Mouse (Mus musculus) CD8-positive naive resting alpha-beta T cell, adult 2 months (primary cell): ENCODE results near the gene Parvb.

Source experiments
- DNase-seq, 2 experiments: peaks; one replicate each; pipeline ENCODE4 v3.0.0; 2022; ENCODE audit warnings: low read depth in 2 of 2, low spot score in 2 of 2

The Parvb gene

DNA sequence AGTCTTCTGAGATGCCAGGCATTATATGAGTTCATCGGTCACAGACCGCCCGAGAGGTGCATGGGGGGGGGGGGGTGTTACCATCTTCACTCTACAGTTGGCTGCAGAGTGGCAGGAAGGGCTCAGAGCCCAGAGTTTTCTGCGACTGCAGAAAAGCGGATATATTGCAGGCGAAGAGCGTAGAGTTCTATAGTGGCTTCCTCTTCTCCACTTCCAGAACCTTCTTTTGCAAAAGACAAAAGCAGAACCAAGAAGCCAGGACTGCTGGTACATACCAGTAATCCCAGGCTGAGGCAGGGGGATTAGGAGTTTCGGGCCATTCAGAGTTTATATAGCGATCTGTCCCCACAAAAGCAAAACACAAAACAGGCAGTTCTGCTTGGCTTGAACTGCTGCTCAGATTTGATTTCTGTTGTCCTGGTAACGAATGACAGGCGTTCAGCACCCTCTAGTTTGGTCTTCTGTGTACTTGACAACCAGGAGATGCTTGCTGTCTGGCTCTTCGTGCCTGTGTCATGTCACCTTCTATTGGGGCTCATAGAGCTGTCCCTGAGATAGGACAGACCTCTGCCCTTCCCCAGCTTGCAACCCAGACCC, 24.5 kb downstream of the Parvb start:
- no peak for DNase-seq

DNA sequence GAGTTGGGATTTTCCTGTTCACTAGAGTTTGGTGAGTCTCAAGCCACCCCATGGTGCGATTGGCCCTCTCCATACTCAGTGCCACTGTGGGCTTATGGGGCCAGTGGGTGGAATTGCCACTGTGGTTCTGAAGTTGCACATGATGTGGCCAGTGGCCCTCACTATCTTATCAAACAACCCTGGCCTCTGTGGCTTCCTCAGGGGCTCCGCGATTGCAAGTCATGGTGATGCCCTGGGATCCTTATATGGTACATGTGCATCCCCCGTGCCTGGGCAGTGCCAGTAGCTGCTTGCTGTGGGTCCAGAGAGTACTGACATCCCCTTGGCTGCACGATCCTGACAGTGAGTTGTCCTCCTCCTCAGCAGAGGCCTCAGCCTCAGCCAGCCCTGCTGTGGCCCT, 25.0 kb downstream of the Parvb start:
- DNase-seq, result no peak

DNA sequence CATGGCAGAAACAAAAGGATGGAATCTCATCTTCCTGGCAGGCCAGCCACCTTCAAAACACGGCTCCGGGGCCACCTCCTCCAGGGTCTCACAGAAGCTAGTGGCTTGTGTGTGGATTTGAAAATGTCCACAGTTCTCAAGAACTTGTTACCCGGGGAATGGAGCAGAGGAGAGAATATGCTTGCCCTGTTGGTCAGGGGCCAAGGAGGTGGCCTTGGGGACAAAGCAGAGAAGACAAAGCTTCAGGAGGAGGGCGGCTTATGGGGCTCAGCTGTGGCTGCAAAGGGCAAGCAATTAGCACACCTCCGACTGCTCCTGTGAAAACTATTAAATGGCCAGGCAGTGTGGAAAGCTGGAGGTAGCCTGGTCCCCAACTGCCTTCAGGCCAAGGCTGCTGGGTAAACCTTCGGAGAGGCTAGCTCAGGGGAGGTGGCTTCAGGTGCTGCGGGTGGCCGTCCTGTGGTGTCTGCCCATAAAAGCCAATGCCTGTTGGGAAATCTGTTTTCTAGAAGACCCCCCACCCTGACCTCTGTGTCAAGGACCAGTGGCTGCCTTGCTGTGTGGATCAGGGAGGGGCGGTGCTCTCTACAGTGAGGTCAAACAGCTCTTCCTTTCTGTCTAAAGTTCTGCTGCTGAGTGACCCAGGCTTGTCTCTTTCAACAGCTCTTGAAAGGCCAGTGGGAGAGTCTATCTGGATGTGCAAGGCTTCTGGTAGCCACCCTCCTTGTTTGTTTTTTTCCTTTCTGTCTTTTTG, 26.9 kb downstream of the Parvb start:
- DNase-seq, result no peak

GRCm38 (mm10) chr15:84260123-84260822, 28.4 kb downstream of the Parvb start:
- peak; percentile 43 to 45 for DNase-seq

DNA sequence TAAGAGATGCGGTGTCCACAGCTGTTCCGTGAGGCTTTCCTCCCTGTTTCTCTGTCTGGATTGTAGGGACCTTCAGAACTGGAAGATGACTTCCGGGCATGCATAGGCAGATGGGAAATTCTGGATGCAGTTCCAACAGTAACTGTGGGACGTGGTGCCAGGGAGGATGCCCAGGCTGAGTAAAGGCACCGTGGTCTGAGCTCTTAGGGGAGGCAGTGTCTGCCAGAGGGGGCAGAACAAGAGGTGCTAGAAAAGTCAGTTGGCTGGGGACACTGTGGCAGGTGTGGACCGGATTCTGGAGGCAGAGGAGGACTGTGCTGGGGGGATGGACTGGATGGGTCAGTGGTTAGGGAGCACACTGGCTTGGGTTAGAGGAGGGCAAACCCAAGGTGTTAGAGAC, 30.8 kb downstream of the Parvb start:
- DNase-seq, result no peak

DNA sequence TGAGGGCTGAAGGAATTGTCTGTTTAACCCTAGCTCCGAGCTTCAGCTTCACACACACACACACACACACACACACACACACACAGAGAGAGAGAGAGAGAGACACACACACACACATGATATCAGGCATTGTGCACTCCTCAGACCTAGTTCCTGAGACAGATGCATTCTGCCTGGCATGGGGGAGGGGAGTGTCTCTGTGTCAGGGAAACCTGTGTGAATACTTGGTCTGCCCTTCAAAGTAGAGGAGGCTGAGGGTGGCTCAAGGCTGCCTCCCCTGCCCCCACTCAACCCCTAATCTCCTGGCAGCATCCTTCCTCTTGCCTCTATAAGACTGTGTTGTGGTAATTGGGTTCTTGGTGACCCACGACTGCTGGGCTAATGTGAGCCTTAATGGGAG, 31.7 kb downstream of the Parvb start:
- DNase-seq, result no peak

GRCm38 (mm10) chr15:84265141-84265540, 33.3 kb downstream of the Parvb start:
- no peak for DNase-seq

DNA sequence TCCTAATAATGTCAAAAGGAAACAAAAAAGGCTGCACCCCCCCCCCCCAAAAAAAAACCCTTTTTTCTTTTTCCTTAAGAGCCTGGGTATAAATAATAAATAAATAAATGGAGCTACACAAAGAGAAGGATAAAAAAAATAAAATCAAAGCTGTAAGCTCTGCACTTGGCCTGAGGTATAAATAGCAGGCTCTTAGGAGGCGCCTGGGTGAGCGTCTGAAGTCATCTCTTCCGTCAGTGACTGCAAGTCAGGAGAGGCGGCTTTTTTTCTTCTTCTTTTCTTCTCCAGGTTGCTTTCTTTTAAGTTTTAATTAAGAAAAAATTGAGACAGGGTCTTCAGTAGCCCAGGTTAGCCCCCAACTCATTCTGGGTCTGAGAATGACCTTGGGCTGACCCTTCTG, 34.4 kb downstream of the Parvb start:
- DNase-seq, result no peak

GRCm38 (mm10) chr15:84267720-84268260, 35.9 kb downstream of the Parvb start:
- no peak for DNase-seq

DNA sequence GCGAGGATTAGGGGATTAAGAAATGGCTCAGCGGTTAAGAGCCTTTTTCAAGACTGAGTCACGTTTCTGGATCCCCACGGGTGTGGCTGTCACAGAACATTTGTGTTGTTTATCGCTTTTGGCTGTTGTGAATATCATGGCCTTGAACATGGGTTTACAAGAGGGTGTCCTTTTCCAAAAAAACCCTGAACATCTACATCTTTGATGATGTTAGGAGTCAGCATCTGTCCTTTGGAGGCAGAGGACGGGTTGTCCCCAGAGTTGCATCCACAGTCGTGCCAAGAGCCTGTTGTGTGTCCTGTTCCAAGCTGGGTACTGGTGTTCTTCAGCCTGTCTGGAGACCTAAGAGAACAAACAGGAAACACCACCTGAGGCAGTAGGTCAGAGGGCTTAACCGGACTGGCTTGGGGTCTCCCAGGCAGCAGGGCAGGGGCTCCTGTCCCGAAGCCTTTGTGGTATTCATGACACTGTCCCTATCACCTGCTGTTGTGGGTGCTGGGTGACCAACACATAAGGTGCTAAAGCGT, 37.3 kb downstream of the Parvb start:
- no peak for DNase-seq

DNA sequence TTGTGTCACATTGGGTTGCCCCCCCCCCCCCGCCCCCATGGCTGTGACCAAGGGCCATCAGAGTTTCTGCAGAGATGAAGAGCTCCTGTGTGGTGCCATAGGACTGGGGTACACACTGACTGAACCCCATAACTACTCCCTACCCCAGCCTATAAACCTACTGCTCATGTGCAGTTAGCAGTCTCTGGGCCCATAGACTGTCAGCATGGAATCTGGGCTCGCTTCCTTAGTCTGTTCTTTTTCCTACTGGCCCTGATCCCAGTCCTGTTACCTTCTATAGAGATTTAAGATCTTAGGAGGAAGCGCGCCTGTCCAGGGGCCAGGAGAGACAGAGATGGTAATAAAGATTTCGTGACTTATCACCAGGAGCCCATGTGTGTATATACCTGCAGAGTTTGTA, 38.2 kb downstream of the Parvb start:
- DNase-seq, result no peak

DNA sequence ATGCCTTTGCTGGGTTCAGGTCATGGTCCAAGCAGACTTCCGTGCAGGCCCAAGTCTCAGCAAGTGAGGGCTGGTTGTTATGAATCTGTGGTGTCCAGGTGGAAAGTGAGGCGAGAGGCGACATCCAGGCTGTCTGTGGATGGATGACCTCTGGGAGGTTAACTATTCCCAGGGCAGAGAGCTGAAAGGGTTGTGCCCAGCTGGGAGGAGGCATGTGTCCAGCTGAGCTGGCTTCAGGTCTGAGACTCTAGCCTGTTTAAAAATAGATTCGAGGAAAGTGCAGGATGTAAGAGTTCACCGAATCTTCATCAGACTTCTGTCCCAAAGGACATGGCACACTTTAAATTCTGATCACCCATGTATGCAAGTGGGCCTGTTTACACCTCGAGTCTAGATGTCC, 38.6 kb downstream of the Parvb start:
- no peak for DNase-seq

DNA sequence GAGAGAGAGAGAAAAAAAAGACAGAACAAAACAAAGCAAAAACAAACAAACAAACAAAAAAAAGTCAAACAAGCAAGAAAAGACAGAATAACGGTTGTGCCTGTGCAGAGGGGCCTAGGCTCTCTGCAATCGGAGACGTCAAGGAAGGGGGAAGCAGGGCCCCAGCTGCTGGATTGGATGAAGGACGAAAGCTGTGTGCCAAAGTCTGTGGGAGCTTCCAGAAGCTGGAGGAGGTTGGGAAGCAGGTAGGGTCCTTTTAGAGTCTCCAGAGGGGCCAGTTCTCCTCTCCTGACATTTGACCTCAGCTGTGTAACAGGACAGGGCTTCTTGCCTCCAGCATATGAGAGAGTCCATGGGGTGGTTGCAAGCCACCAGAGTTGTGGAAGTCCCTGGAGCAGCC, 44.2 kb downstream of the Parvb start:
- DNase-seq, result no peak

- no peak for DNase-seq
These were observed 46.2 kb downstream of the Parvb start for GRCm38 (mm10) chr15:84278091-84278490.

DNA sequence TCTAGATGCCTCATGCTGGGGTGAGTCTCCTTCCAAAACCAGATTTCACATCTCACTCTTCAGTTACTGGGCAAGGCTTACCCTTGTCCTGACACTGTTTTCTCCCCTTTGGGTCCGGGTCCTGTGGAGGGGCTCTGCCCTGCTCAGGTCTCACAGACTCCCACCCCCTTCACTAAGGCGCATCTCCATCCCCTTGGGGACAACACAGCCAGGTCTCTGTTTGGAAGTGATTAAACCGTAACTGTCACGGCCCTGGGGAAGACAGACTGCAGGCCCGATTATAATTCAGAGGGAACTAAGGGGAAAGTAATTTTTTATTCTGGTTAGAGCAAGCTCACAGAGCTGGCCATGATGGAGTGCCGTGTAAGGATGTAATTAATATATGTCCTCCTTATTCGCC, 46.8 kb downstream of the Parvb start:
- no peak for DNase-seq

- DNase-seq, result no peak
These were observed 48.5 kb downstream of the Parvb start for GRCm38 (mm10) chr15:84280309-84280708.

GRCm38 (mm10) chr15:84280712-84281347, 49.0 kb downstream of the Parvb start:
- DNase-seq, result no peak

DNA sequence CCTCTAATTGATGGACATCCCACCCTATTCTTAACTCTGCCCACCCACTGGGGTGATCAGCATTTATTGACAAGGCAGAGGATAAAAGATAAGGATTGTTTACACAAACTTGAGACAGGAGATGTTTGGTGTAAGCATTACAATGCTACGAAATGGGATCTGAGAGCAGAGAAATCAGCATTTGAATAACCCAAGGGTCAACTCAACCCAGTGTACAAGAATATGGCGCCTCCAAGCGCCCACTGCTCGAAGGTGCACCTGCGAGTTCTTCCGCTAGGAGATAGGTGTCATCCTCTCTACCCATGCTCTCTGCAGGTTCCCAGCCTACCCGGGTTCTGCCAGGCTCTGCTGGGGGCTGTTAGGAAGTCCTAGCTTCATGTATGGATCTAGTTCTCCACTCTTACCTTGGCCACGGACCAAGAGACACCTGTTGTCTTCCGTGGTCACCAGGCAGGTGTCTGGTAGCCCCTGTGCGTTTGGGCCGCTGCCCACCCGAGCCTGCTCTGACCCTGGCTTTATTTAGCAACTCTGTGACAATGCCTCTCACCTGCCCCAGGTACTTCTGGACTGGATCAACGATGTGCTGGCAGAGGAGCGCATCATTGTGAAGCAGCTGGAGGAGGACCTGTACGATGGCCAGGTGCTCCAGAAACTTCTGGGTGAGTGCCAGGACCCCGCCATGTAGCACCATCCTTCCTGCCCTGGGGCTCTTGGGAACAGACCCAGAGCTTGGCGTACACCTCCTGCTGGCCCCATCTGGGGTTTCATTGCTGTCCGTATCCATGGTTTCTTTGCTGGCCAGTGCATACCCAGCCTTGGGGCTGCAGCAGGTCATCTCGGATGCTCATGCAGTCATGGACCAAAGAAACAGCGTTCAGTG, 50.6 kb downstream of the Parvb start:
- DNase-seq, result no peak

GRCm38 (mm10) chr15:84284059-84284458, 52.2 kb downstream of the Parvb start:
- DNase-seq, result peak; percentile 18 to 50

DNA sequence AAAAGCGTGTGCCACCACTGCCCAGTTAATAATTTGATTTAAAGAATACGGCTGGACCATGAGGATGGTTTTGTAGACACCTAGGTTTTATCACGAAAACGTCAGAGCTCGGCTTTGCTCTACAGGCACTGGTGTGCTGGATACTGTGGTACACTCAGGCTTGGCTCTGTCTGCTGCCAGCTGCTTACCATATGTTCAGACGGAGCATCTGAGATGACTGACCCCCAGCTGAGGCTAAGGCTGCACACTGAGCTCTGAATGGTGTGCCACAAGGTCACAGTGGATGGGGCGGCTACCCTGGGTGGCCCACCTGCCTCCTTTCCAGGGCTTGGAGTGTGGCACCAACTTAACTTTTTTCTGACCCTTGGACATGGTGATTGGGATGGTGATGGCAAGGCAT, 53.6 kb downstream of the Parvb start:
- DNase-seq, result no peak
